Mouse (Mus musculus) heart, adult 2 months (tissue): ENCODE data around the gene Rev1. TPM values are rescaled to one million over a fixed set of nuclear protein-coding genes. Genes with fewer than 3 reads are reported as not detected.
"Not testable (repeated sequence)": the region's sequence is repeated elsewhere in the genome, so short reads cannot be mapped to it uniquely, and the experiment has no call there.

Source experiments
- DNase-seq, 2 experiments: peaks; one replicate each; pipeline ENCODE4 v3.0.0; 2021
- H3K27ac ChIP-seq: fragments of 200-600 bp; 2 replicates; pipeline ENCODE4 v1.8.1; 2022
- H3K27me3 ChIP-seq: fragments of 200-500 bp; 2 replicates; pipeline ENCODE4 v1.6.1; 2012; ENCODE audit warnings: mild to moderate bottlenecking, low read length, inconsistent platforms, mixed read lengths; ENCODE audit not compliant: control insufficient read depth, insufficient read depth
- H3K36me3 ChIP-seq: fragments of 200-500 bp; 2 replicates; pipeline ENCODE4 v1.6.1; 2012; ENCODE audit warnings: low read length, inconsistent platforms; ENCODE audit not compliant: control insufficient read depth, insufficient read depth
- H3K4me1 ChIP-seq: fragments of 200-500 bp; 2 replicates; pipeline ENCODE4 v1.6.1; 2011; ENCODE audit warnings: low read length; ENCODE audit not compliant: control insufficient read depth, insufficient read depth
- H3K4me3 ChIP-seq: fragments of 200-600 bp; 2 replicates; pipeline ENCODE4 v1.8.1; 2022
- H3K79me2 ChIP-seq: fragments of 200-500 bp; replicated peaks from 2 replicates; pipeline ENCODE4 v1.6.1; 2012; ENCODE audit warnings: mild to moderate bottlenecking, inconsistent platforms, low read length, moderate library complexity, mixed read lengths; ENCODE audit not compliant: control insufficient read depth, insufficient read depth
- H3K9ac ChIP-seq: fragments of 200-500 bp; 2 replicates; pipeline ENCODE4 v1.6.1; 2012; ENCODE audit warnings: low read depth, mild to moderate bottlenecking, control low read depth, inconsistent platforms, low read length, mixed read lengths
- CTCF ChIP-seq: fragments of 200-600 bp; IDR thresholded peaks from 2 replicates; pipeline ENCODE4 v1.8.1; 2022; ENCODE audit warnings: antibody characterized with exemption, mild to moderate bottlenecking, moderate library complexity
- EP300 ChIP-seq: fragments of 200-500 bp; IDR thresholded peaks from 2 replicates; pipeline ENCODE4 v1.6.1; 2011; ENCODE audit warnings: low read depth, low read length, control low read depth; ENCODE audit not compliant: insufficient read depth
- POLR2A ChIP-seq: fragments of 200-500 bp; IDR thresholded peaks from 2 replicates; pipeline ENCODE4 v1.6.1; 2011; ENCODE audit warnings: mild to moderate bottlenecking, low read depth, low read length, control low read depth; ENCODE audit not compliant: insufficient read depth
- WGBS: fragments of 180-500 bp; shearing (Covaris S2); methylation state at CpG from one replicate; pipeline ENCODE4 v1.1.7; 2018; 5-methylcytosine and 5-hydroxymethylcytosine counted together
- intact Hi-C: fragments of 180-260 bp; cut with DNase I; formaldehyde crosslinking; loops from one replicate; pipeline ENCODE4 v1.15.1; 2025
- polyA plus RNA-seq: library from polyadenylated mRNA; depleted of rRNA; stranded (reverse); fragments of >200 nt; gene quantifications from 2 replicates; pipeline ENCODE4 v1.2.3, GENCODE M21; 2012
- total RNA-seq, 2 experiments: library from RNA; stranded (reverse); gene quantifications; 2 replicates each; pipeline ENCODE4 v1.2.3; 2021

Rev1 gene
- total and polyA plus RNA-seq, 3 experiments = 4.8 to 16.1 (median 14.0) TPM

GRCm38 (mm10) chr1:38109786-38110185 lies 19.8 kb downstream of the Rev1 start:
- 82% methylated on average over 7 of the region's 7 CpGs for WGBS
- no peaks in the 10 kb centered on the region; the same call in 1 of the 2 replicates for H3K4me1 ChIP-seq
- intact Hi-C loops = no loop called here
- peaks cover 1% of the 10 kb centered on the region; the same call in 1 of the 2 replicates for H3K79me2 ChIP-seq
- no peaks in the 10 kb centered on the region for H3K27me3 ChIP-seq
- H3K36me3 ChIP-seq = no peaks in the 10 kb centered on the region; the same call in 1 of the 2 replicates
- TF ChIP-seq CTCF = no peak
- no peak for TF ChIP-seq EP300
- H3K9ac ChIP-seq = no peak overlapping the region
- DNase-seq = no peak
- no peak overlapping the region for H3K4me3 ChIP-seq
- no peak overlapping the region for H3K27ac ChIP-seq

- TF ChIP-seq CTCF (no peak), EP300 (no peak), POLR2A (no peak)
- Histone ChIP-seq H3K27ac (no peak overlapping the region), H3K79me2 (0 out of 2 replicates have a peak, but pooled peaks cover 1% of the 10 kb centered on the region), H3K27me3 (no peaks in the 10 kb centered on the region), H3K9ac (no peak overlapping the region), H3K4me1 (peaks cover 3% of the 10 kb centered on the region), H3K36me3 (peaks cover 5% of the 10 kb centered on the region), H3K4me3 (no peak overlapping the region)
- DNase-seq = no peak
- intact Hi-C loops = no loop called here
- WGBS = 48% methylated on average over 3 of the region's 3 CpGs
These were observed 25.8 kb downstream of the Rev1 start for GRCm38 (mm10) chr1:38103813-38104212.

GRCm38 (mm10) chr1:38103214-38103613 lies 26.4 kb downstream of the Rev1 start:
- intact Hi-C loops = no loop called here
- Histone ChIP-seq H3K4me3 (no peak overlapping the region), H3K27me3 (no peaks in the 10 kb centered on the region), H3K9ac (no peak overlapping the region), H3K79me2 (no peaks in the 10 kb centered on the region), H3K27ac (no peak overlapping the region), H3K36me3 (peaks cover 7% of the 10 kb centered on the region), H3K4me1 (peaks cover 3% of the 10 kb centered on the region)
- no peak for DNase-seq
- TF ChIP-seq CTCF (no peak), EP300 (no peak), POLR2A (no peak)
- WGBS = 87% methylated on average over 1 of the region's 1 CpGs

GRCm38 (mm10) chr1:38081316-38081715 lies 48.3 kb downstream of the Rev1 start:
- intact Hi-C loops = loop anchor here (5.0 kb wide), 1 partner anchor 44 kb away; no protein-coding TSS in a partner anchor
- Histone ChIP-seq H3K79me2 (no peaks in the 10 kb centered on the region; the same call in 1 of the 2 replicates), H3K27ac (no peak overlapping the region), H3K36me3 (no peaks in the 10 kb centered on the region; the same call in 1 of the 2 replicates), H3K9ac (no peak overlapping the region), H3K27me3 (no peaks in the 10 kb centered on the region), H3K4me1 (no peaks in the 10 kb centered on the region), H3K4me3 (no peak overlapping the region)
- WGBS = 61% methylated on average over 8 of the region's 8 CpGs
- DNase-seq = no peak
- no peak for TF ChIP-seq EP300
- TF ChIP-seq POLR2A = no peak
- no peak for TF ChIP-seq CTCF

- Histone ChIP-seq H3K4me3 (no peak overlapping the region), H3K36me3 (peaks cover 2% of the 10 kb centered on the region), H3K27me3 (no peaks in the 10 kb centered on the region), H3K4me1 (no peaks in the 10 kb centered on the region), H3K9ac (no peak overlapping the region), H3K79me2 (no peaks in the 10 kb centered on the region), H3K27ac (no peak overlapping the region)
- intact Hi-C loops = no loop called here
- no peak for TF ChIP-seq CTCF
- no peak for TF ChIP-seq POLR2A
- no peak for TF ChIP-seq EP300
- no peak for DNase-seq
- 64% methylated on average over 8 of the region's 8 CpGs for WGBS
These were observed 58.3 kb downstream of the Rev1 start for GRCm38 (mm10) chr1:38071326-38071725.

GRCm38 (mm10) chr1:38067276-38067675 lies 62.3 kb downstream of the Rev1 start:
- no peaks in the 10 kb centered on the region; the same call in 1 of the 2 replicates for H3K36me3 ChIP-seq
- no peak overlapping the region for H3K9ac ChIP-seq
- no peak for DNase-seq
- no peak overlapping the region for H3K27ac ChIP-seq
- H3K4me1 ChIP-seq = no peaks in the 10 kb centered on the region
- TF ChIP-seq POLR2A (no peak), EP300 (no peak), CTCF (no peak)
- H3K4me3 ChIP-seq = no peak overlapping the region
- H3K27me3 ChIP-seq = no peaks in the 10 kb centered on the region
- 97% methylated on average over 10 of the region's 10 CpGs for WGBS
- no peaks in the 10 kb centered on the region for H3K79me2 ChIP-seq
- intact Hi-C loops = no loop called here

GRCm38 (mm10) chr1:38062156-38062555 lies 67.4 kb downstream of the Rev1 start:
- DNase-seq, H3K36me3 ChIP-seq, intact Hi-C loops: not testable (repeated sequence)

More at GRCm38 (mm10) chr1:38062156-38062555, 67.4 kb downstream of the Rev1 start:
- not testable (repeated sequence) for H3K4me3 ChIP-seq, H3K79me2 ChIP-seq, H3K4me1 ChIP-seq, H3K9ac ChIP-seq, H3K27me3 ChIP-seq, H3K27ac ChIP-seq
- 59% methylated on average over 2 of the region's 2 CpGs for WGBS
